Mouse (Mus musculus) bone marrow macrophage, adult 2 months (primary cell): ENCODE results near the gene Bach1.

Source experiments
- CTCF ChIP-seq: IDR thresholded peaks from 2 replicates; pipeline ENCODE4 v1.5.1; 2012; ENCODE audit warnings: low read depth, mild to moderate bottlenecking, low read length, moderate library complexity
- POLR2A ChIP-seq: IDR thresholded peaks from 2 replicates; pipeline ENCODE4 v1.6.1; 2012; ENCODE audit warnings: mild to moderate bottlenecking, low read depth, low read length, borderline replicate concordance

DNA sequence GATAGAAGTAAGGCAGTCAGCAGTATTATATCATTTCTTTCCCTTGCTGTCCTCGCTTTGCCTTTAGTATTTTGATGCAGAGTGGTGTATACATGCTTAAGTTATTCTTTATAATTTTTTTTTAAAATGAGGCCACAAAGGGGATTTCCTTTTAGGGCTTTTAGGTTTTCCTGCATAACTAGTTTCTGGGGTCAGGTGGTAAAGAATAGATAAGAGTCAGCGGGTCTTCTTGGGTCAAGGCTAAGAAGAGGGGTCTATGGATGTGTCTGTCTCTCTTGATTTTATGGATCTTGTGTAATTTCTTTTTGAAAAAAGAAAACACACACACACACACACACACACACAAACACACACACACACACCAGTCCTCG, 1.6 kb downstream of the Bach1 start:
- TF ChIP-seq POLR2A (no peak), CTCF (no peak)
